Mouse (Mus musculus) MEL (cell line): ENCODE results near the gene Cdkal1. TPM values are rescaled to one million over a fixed set of nuclear protein-coding genes. Genes with fewer than 3 reads are reported as not detected.

Experiments
- DNase-seq: peaks from one replicate; pipeline ENCODE4 v3.0.0; 2011; ENCODE audit warnings: low read depth, low spot score
- H3K27ac ChIP-seq: 2 replicates; pipeline ENCODE4 v1.5.1; 2012; ENCODE audit warnings: low read depth, mild to moderate bottlenecking, control low read depth, low read length, moderate library complexity; ENCODE audit not compliant: control insufficient read depth
- H3K27me3 ChIP-seq, 2 experiments: fragments of 150-350 bp in 1 of 2; sonication (generic) in 1 of 2; 2 replicates each; pipeline ENCODE4 v1.6.1; 2012; ENCODE audit warnings: low read length in 2 of 2, mild to moderate bottlenecking in 2 of 2, improper control_type of control experiment in 1 of 2, moderate library complexity in 1 of 2; ENCODE audit not compliant: insufficient read depth in 2 of 2, control insufficient read depth in 1 of 2
- H3K36me3 ChIP-seq, 2 experiments: 2 replicates each; pipeline ENCODE4 v1.6.1; 2012 to 2014; ENCODE audit warnings: low read length in 2 of 2, improper control_type of control experiment in 1 of 2, inconsistent platforms in 1 of 2, mild to moderate bottlenecking in 1 of 2; ENCODE audit not compliant: insufficient read depth in 2 of 2, control insufficient read depth in 1 of 2
- H3K4me1 ChIP-seq, 2 experiments: fragments of 150-350 bp in 1 of 2; sonication (generic) in 1 of 2; 2 replicates each; pipeline ENCODE4 v1.6.1; 2012; ENCODE audit warnings: low read length in 2 of 2, improper control_type of control experiment in 1 of 2, mild to moderate bottlenecking in 1 of 2; ENCODE audit not compliant: insufficient read depth in 2 of 2, control insufficient read depth in 1 of 2
- H3K4me3 ChIP-seq, 2 experiments: fragments of 150-350 bp in 1 of 2; sonication (generic) in 1 of 2; 2 replicates each; pipeline ENCODE4 v1.5.1; 2012; ENCODE audit warnings: low read depth in 2 of 2, low read length in 2 of 2, mild to moderate bottlenecking in 2 of 2, moderate library complexity in 2 of 2, control low read depth in 1 of 2, improper control_type of control experiment in 1 of 2; ENCODE audit not compliant: control insufficient read depth in 1 of 2, insufficient read depth in 1 of 2
- H3K79me2 ChIP-seq: 2 replicates; pipeline ENCODE4 v1.6.1; 2012; ENCODE audit warnings: mild to moderate bottlenecking, low read length, moderate library complexity; ENCODE audit not compliant: control insufficient read depth, poor library complexity, insufficient read depth
- H3K9ac ChIP-seq: 2 replicates; pipeline ENCODE4 v1.6.1; 2012; ENCODE audit warnings: low read depth, mild to moderate bottlenecking, control low read depth, low read length, moderate library complexity; ENCODE audit not compliant: control insufficient read depth, poor library complexity, severe bottlenecking
- H3K9me3 ChIP-seq: fragments of 150-350 bp; sonication (generic); replicated peaks from 2 replicates; pipeline ENCODE4 v1.6.1; 2012; ENCODE audit warnings: mild to moderate bottlenecking, low read length, improper control_type of control experiment, moderate library complexity; ENCODE audit not compliant: insufficient read depth
- CHD1 ChIP-seq: IDR thresholded peaks from 2 replicates; pipeline ENCODE4 v1.6.1; 2012; ENCODE audit warnings: low read depth, mild to moderate bottlenecking, inconsistent platforms, low read length, improper control_type of control experiment
- E2F4 ChIP-seq: IDR thresholded peaks from 2 replicates; pipeline ENCODE4 v1.6.1; 2011; ENCODE audit warnings: low read depth, low read length, improper control_type of control experiment, borderline replicate concordance
- EP300 ChIP-seq, 2 experiments: IDR thresholded peaks; 2 replicates each; pipeline ENCODE4 v1.6.1; 2011; ENCODE audit warnings: improper control_type of control experiment in 2 of 2, low read length in 2 of 2, low read depth in 1 of 2, mild to moderate bottlenecking in 1 of 2
- ETS1 ChIP-seq: IDR thresholded peaks from 2 replicates; pipeline ENCODE4 v1.6.1; 2012; ENCODE audit warnings: low read depth, mild to moderate bottlenecking, inconsistent platforms, low read length, improper control_type of control experiment, moderate library complexity
- GATA1 ChIP-seq: IDR thresholded peaks from 2 replicates; pipeline ENCODE4 v1.6.1; 2011; ENCODE audit warnings: low read depth, low read length, improper control_type of control experiment
- MAX ChIP-seq: IDR thresholded peaks from 2 replicates; pipeline ENCODE4 v1.6.1; 2011; ENCODE audit warnings: low read length, improper control_type of control experiment
- MAZ ChIP-seq: IDR thresholded peaks from 2 replicates; pipeline ENCODE4 v1.6.1; 2012; ENCODE audit warnings: low read depth, mild to moderate bottlenecking, inconsistent platforms, low read length, improper control_type of control experiment
- MEF2A ChIP-seq: IDR thresholded peaks from 2 replicates; pipeline ENCODE4 v1.6.1; 2014; ENCODE audit warnings: low read depth, mild to moderate bottlenecking, inconsistent platforms, low read length, improper control_type of control experiment; ENCODE audit not compliant: poor library complexity, insufficient replicate concordance, severe bottlenecking; ENCODE audit errors: extremely low read depth
- MXI1 ChIP-seq: IDR thresholded peaks from 2 replicates; pipeline ENCODE4 v1.6.1; 2011; ENCODE audit warnings: mild to moderate bottlenecking, low read depth, low read length, improper control_type of control experiment
- MYB ChIP-seq: IDR thresholded peaks from 2 replicates; pipeline ENCODE4 v1.6.1; 2011; ENCODE audit warnings: mild to moderate bottlenecking, low read depth, low read length, improper control_type of control experiment
- POLR2A ChIP-seq, 2 experiments: IDR thresholded peaks; 2 replicates each; pipeline ENCODE4 v1.6.1; 2011 to 2012; ENCODE audit warnings: low read length in 2 of 2, mild to moderate bottlenecking in 2 of 2, control low read depth in 1 of 2, improper control_type of control experiment in 1 of 2, low read depth in 1 of 2, moderate library complexity in 1 of 2; ENCODE audit not compliant: control insufficient read depth in 1 of 2, insufficient read depth in 1 of 2, poor library complexity in 1 of 2
- POLR2AphosphoS2 ChIP-seq: IDR thresholded peaks from 2 replicates; pipeline ENCODE4 v1.6.1; 2011; ENCODE audit warnings: low read length, improper control_type of control experiment
- POLR2AphosphoS5 ChIP-seq: IDR thresholded peaks from 2 replicates; pipeline ENCODE4 v1.6.1; 2012; ENCODE audit warnings: low read depth, borderline replicate concordance, mild to moderate bottlenecking, inconsistent platforms, low read length, moderate library complexity, mixed read lengths
- RCOR1 ChIP-seq: IDR thresholded peaks from 2 replicates; pipeline ENCODE4 v1.6.1; 2012; ENCODE audit warnings: low read depth, mild to moderate bottlenecking, inconsistent platforms, low read length, improper control_type of control experiment
- SMC3 ChIP-seq: IDR thresholded peaks from 2 replicates; pipeline ENCODE4 v1.6.1; 2011; ENCODE audit warnings: low read depth, low read length, improper control_type of control experiment
- TAL1 ChIP-seq: IDR thresholded peaks from 2 replicates; pipeline ENCODE4 v1.6.1; 2012; ENCODE audit warnings: mild to moderate bottlenecking, inconsistent platforms, low read length, moderate library complexity, mixed read lengths
- TBP ChIP-seq: IDR thresholded peaks from 2 replicates; pipeline ENCODE4 v1.8.0; 2011; ENCODE audit warnings: low read depth, low read length, improper control_type of control experiment
- TCF12 ChIP-seq: IDR thresholded peaks from 2 replicates; pipeline ENCODE4 v1.6.1; 2014; ENCODE audit warnings: low read depth, mild to moderate bottlenecking, inconsistent platforms, low read length, improper control_type of control experiment, moderate library complexity
- ZKSCAN1 ChIP-seq: IDR thresholded peaks from 2 replicates; pipeline ENCODE4 v1.6.1; 2012; ENCODE audit warnings: low read depth, mild to moderate bottlenecking, inconsistent platforms, low read length, improper control_type of control experiment, moderate library complexity
- ZMIZ1 ChIP-seq: IDR thresholded peaks from 2 replicates; pipeline ENCODE4 v1.6.1; 2012; ENCODE audit warnings: low read depth, mild to moderate bottlenecking, inconsistent platforms, low read length, improper control_type of control experiment, moderate library complexity
- polyA plus RNA-seq, 2 experiments: library from polyadenylated mRNA; stranded (reverse) in 1 of 2; unstranded in 1 of 2; fragments of >175 nt in 1 of 2; fragments of >200 nt in 1 of 2; gene quantifications; 2 replicates each; pipeline versions ENCODE4 v1.2.1 to v1.2.4; 2012; ENCODE audit warnings: low replicate concordance in 2 of 2, low read depth in 1 of 2; ENCODE audit not compliant: insufficient read length in 2 of 2, insufficient read depth in 1 of 2, missing spikeins in 1 of 2
- total RNA-seq: library from RNA; depleted of rRNA; stranded (reverse); fragments of 300-350 nt; gene quantifications from 2 replicates; pipeline ENCODE4 v1.2.3, GENCODE M21; 2012

Gene Cdkal1
- total and polyA plus RNA-seq, 3 experiments, result 10.6 to 11.0 TPM; not detected in 1

GRCm38 (mm10) chr13:29460741-29461140 lies 394.7 kb downstream of the Cdkal1 start:
- Histone ChIP-seq H3K4me3 (no peak overlapping the region), H3K36me3 (peaks cover 0 to 17% of the 10 kb centered on the region in 2 experiments; a peak in 2 of 4 replicates), H3K9me3 (no peaks in the 10 kb centered on the region), H3K27me3 (no peaks in the 10 kb centered on the region), H3K27ac (no peak overlapping the region), H3K79me2 (no peaks in the 10 kb centered on the region), H3K4me1 (peaks cover 0 to 12% of the 10 kb centered on the region in 2 experiments; a peak in 1 of 4 replicates), H3K9ac (no peak overlapping the region)
- DNase-seq, result no peak
- no peak for TF ChIP-seq TCF12
- TF ChIP-seq MAX, result no peak
- TF ChIP-seq MXI1, result no peak
- no peak for TF ChIP-seq MEF2A
- no peak for TF ChIP-seq TBP
- TF ChIP-seq POLR2AphosphoS2, result no peak
- no peak for TF ChIP-seq ZKSCAN1
- no peak for TF ChIP-seq MAZ
- no peak for TF ChIP-seq GATA1
- TF ChIP-seq POLR2A (IDR thresholded peaks at IDR 0.05; ENCODE audit: control insufficient read depth in 1 of 2, insufficient read depth in 1 of 2, low read depth in 1 of 2, low read length in 2 of 2, poor library complexity in 1 of 2), result no peak
- TF ChIP-seq RCOR1, result no peak
- TF ChIP-seq POLR2AphosphoS5, result no peak
- no peak for TF ChIP-seq ZMIZ1
- TF ChIP-seq CHD1, result no peak
- no peak for TF ChIP-seq E2F4
- no peak for TF ChIP-seq SMC3

GRCm38 (mm10) chr13:29458385-29458784 lies 397.1 kb downstream of the Cdkal1 start:
- Histone ChIP-seq H3K27me3 (no peaks in the 10 kb centered on the region), H3K4me3 (no peak overlapping the region), H3K27ac (peak overlapping the region; percentile 30; the same call in 1 of the 2 replicates), H3K9me3 (no peaks in the 10 kb centered on the region), H3K9ac (no peak overlapping the region), H3K79me2 (no peaks in the 10 kb centered on the region), H3K36me3 (peaks cover 0 to 17% of the 10 kb centered on the region in 2 experiments; a peak in 2 of 4 replicates), H3K4me1 (peaks cover 0 to 12% of the 10 kb centered on the region in 2 experiments; a peak in 1 of 4 replicates)
- peak; percentile 88 to 93 for TF ChIP-seq EP300 (IDR thresholded peaks at IDR 0.05; ENCODE audit: low read depth in 1 of 2, low read length in 2 of 2)
- peak; percentile 88 for TF ChIP-seq TCF12
- TF ChIP-seq GATA1, result peak; percentile 93
- peak; percentile 84 for TF ChIP-seq TAL1
- peak; percentile 88 for TF ChIP-seq ETS1
- no peak for TF ChIP-seq TBP
- no peak for TF ChIP-seq MYB
- TF ChIP-seq MAX, result no peak
- DNase-seq, result peak; percentile 76
